Mouse (Mus musculus): ENCODE results near the gene Aox4. TPM values are rescaled to one million over a fixed set of nuclear protein-coding genes. Genes with fewer than 3 reads are reported as not detected.

The Aox4 gene
- polyA plus RNA-seq, 1 experiment, result not detected

DNA sequence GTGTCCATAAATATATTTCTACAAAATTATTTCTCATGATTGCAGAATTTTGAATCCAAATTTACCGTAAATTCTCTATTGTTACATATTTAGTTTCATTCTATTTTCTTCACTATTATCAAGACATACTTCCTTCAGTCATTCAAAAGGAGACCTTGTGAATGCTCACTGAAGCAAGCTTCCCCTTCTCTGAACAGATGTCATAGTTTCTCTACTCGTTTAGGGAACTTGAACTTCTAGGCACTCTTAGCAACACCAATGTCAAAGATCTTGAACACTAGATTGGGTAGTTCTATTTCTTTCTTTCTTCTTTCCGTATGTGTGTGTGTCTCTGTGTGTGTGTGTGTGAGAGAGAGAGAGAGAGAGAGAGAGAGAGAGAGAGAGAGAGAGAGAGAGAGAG lies 34.3 kb downstream of the Aox4 start:
- Histone ChIP-seq H3ac (ENCODE audit: control insufficient read depth, insufficient read length) (no peak overlapping the region), H3K4me3 (no peak overlapping the region), H3K79me2 (ENCODE audit: control insufficient read depth, insufficient read depth) (no peaks in the 10 kb centered on the region), H3K27me3 (ENCODE audit: control insufficient read depth, insufficient read depth, insufficient read length) (peaks cover 7% of the 10 kb centered on the region), H3K36me3 (ENCODE audit: control insufficient read depth, insufficient read depth) (no peaks in the 10 kb centered on the region), H3K4me2 (ENCODE audit: low read depth) (no peak overlapping the region)
- TF ChIP-seq SRF (IDR thresholded peaks at IDR 0.05; ENCODE audit: control insufficient read depth, insufficient read length, low read depth) (no peak), POLR2A (IDR thresholded peaks at IDR 0.05; ENCODE audit: insufficient read length, low read depth) (no peak), USF1 (IDR thresholded peaks at IDR 0.05; ENCODE audit: low read depth) (no peak), MYOD1 (IDR thresholded peaks at IDR 0.05; ENCODE audit: control insufficient read depth in 1 of 3, insufficient read length in 2 of 3, low read depth in 2 of 3) (no peak), TCF12 (IDR thresholded peaks at IDR 0.05; ENCODE audit: insufficient read depth, poor library complexity, severe bottlenecking) (no peak)

DNA sequence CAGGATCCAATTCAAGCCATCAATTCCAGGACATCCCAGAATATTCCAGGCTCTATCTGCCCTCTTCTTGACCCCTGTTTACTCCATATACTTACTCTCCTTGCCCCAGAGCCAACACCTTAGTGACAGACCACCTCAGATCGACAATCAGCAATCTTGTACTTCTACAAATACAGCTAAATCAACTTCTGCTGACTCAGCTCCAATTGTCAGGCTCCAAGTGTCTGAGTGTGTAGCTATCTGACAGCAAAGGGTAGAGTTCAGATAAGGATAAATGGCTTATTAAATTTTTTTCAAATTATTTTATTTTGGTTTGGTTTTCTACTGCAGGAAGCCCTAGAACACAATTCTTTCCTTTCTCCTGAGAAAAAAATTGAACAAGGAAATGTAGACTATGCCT lies 38.3 kb downstream of the Aox4 start:
- Histone ChIP-seq H3K4me3 (no peak overlapping the region), H3ac (ENCODE audit: control insufficient read depth, insufficient read length) (no peak overlapping the region), H3K27me3 (ENCODE audit: control insufficient read depth, insufficient read depth, insufficient read length) (peaks cover 7% of the 10 kb centered on the region), H3K36me3 (ENCODE audit: control insufficient read depth, insufficient read depth) (no peaks in the 10 kb centered on the region), H3K4me2 (ENCODE audit: low read depth) (no peak overlapping the region), H3K79me2 (ENCODE audit: control insufficient read depth, insufficient read depth) (no peaks in the 10 kb centered on the region)
- no peak for TF ChIP-seq E2F4 (IDR thresholded peaks at IDR 0.05; ENCODE audit: insufficient read depth)

DNA sequence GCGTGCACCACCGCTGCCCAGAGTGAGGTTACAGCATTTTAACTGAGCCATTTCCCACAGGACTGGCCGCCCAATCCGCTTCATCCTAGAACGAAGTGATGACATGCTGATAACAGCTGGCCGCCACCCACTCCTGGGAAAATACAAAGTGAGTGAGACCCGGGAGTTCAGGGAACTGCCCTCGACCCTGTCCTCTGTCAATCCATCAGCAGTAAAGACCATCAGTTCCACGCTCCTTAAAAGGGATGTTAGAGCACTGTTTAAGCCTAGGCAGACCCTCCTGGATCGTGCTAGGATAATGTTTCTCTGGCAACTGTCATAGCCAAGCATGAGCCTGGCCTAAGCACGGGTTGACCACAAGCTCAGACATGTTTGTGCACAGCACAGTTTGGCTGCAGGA lies 43.3 kb downstream of the Aox4 start:
- Histone ChIP-seq H3K27me3 (ENCODE audit: control insufficient read depth, insufficient read depth, insufficient read length) (no peaks in the 10 kb centered on the region), H3K4me3 (no peak overlapping the region), H3K4me2 (ENCODE audit: low read depth) (no peak overlapping the region), H3K36me3 (ENCODE audit: control insufficient read depth, insufficient read depth) (no peaks in the 10 kb centered on the region), H3K79me2 (ENCODE audit: control insufficient read depth, insufficient read depth) (no peaks in the 10 kb centered on the region), H3ac (ENCODE audit: control insufficient read depth, insufficient read length) (no peak overlapping the region)
- TF ChIP-seq MYOG (IDR thresholded peaks at IDR 0.05; ENCODE audit: control insufficient read depth in 1 of 3, insufficient read depth in 1 of 3, insufficient read length in 2 of 3, low read depth in 2 of 3), result no peak
- no peak for TF ChIP-seq TCF3 (IDR thresholded peaks at IDR 0.05; ENCODE audit: insufficient read length, low read depth)
- TF ChIP-seq SRF (IDR thresholded peaks at IDR 0.05; ENCODE audit: control insufficient read depth, insufficient read length, low read depth), result no peak
- no peak for TF ChIP-seq CEBPB (IDR thresholded peaks at IDR 0.05; ENCODE audit: insufficient read depth, poor library complexity, severe bottlenecking)
- TF ChIP-seq TCF12 (IDR thresholded peaks at IDR 0.05; ENCODE audit: insufficient read depth, poor library complexity, severe bottlenecking), result no peak

DNA sequence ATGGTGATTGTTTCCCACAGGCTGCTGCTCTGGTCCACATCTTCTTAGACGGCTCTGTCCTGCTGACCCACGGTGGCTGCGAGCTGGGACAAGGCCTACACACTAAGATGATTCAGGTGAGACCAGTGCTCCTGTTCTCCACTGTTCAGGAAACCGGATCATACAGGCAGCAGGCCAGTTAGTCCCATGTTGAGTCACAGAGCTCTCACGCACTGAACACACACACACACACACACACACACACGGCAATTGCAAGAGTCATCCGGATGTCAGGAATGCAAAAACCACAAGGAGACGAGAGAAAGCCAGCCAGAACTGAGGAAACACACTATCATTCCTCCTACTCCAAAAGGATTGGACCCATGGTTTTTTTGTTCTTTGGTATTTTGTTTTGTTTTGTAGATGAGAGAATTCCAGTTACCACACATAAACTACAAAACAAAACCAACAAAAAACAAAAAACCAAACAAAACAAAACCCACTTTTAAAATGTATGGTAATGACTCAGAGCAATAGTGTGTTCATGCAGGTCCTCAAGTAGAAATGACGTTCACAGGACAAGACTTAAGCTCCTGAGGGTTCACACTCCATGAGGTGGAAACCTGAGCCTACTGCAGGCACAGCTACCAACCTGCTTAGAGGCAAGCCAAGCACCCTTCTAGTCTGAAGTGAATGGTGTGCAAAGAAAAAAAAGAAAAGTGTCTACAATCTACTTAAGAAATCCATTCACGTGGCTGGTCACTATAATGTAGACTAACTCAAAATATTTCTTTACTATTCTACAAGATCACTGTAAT lies 47.2 kb downstream of the Aox4 start:
- no peaks in the 10 kb centered on the region for H3K79me2 ChIP-seq (ENCODE audit: control insufficient read depth, insufficient read depth)
- TF ChIP-seq MYOD1 (IDR thresholded peaks at IDR 0.05; ENCODE audit: control insufficient read depth in 1 of 3, insufficient read length in 2 of 3, low read depth in 2 of 3) (no peak), POLR2AphosphoS2 (IDR thresholded peaks at IDR 0.05; ENCODE audit: insufficient read length, low read depth) (no peak), USF1 (IDR thresholded peaks at IDR 0.05; ENCODE audit: low read depth) (no peak), MYOG (IDR thresholded peaks at IDR 0.05; ENCODE audit: control insufficient read depth in 1 of 3, insufficient read depth in 1 of 3, insufficient read length in 2 of 3, low read depth in 2 of 3) (no peak), TCF12 (IDR thresholded peaks at IDR 0.05; ENCODE audit: insufficient read depth, poor library complexity, severe bottlenecking) (no peak), CEBPB (IDR thresholded peaks at IDR 0.05; ENCODE audit: insufficient read depth, poor library complexity, severe bottlenecking) (no peak), REST (IDR thresholded peaks at IDR 0.05; ENCODE audit: insufficient read depth, insufficient read length) (no peak)
- H3K4me3 ChIP-seq, result no peak overlapping the region
- no peak overlapping the region for H3ac ChIP-seq (ENCODE audit: control insufficient read depth, insufficient read length)
- H3K36me3 ChIP-seq (ENCODE audit: control insufficient read depth, insufficient read depth), result no peaks in the 10 kb centered on the region
- H3K27me3 ChIP-seq (ENCODE audit: control insufficient read depth, insufficient read depth, insufficient read length), result peaks cover under 1% of the 10 kb centered on the region
- peak overlapping the region; percentile 27 for H3K4me2 ChIP-seq (ENCODE audit: low read depth)

DNA sequence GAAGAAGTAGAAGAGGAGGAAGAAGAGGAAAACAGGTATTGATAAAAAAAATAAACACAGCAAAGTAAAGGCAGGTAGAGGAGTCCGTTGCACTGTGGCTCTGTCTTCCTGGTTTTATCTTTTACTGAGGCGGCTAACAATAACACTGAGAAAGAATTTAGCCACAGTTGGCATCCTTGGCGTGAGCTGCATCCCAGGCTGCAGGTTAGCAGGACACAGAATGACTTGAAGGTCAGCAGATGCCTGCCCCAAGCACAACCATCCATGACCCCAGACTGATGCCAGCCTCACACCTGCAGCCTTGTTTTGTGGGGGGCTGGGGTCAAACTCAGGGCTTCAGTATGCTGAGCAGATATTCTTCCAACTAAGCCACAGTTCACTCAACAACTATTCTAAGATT lies 50.1 kb downstream of the Aox4 start:
- TF ChIP-seq REST (IDR thresholded peaks at IDR 0.05; ENCODE audit: insufficient read depth, insufficient read length), result no peak
- TF ChIP-seq POLR2A (IDR thresholded peaks at IDR 0.05; ENCODE audit: insufficient read length, low read depth), result no peak
- TF ChIP-seq MAX (IDR thresholded peaks at IDR 0.05; ENCODE audit: low read depth), result no peak
- TF ChIP-seq TCF3 (IDR thresholded peaks at IDR 0.05; ENCODE audit: insufficient read length, low read depth), result no peak
- H3K4me2 ChIP-seq (ENCODE audit: low read depth), result no peak overlapping the region

DNA sequence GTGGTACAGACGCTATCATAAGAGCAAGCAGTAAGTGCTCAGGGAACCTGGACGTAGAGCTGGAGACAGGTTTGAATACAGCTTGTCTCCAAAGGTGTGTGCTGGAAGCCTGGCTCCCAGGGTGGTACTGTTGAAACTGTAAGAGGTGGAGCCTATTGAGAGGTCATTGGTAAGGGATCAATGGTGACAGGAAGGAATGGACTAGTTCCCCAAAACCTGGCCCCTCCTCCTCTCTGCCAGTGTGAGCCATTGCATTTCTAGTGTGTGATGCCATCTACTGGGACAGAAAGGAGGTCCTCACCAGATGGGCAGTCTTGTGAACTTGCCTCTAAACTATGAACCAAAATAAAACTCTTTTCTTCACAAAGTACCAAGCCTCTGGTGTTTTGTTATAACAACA lies 58.0 kb downstream of the Aox4 start:
- H3K27me3 ChIP-seq (ENCODE audit: control insufficient read depth, insufficient read depth, insufficient read length), result peaks cover 22% of the 10 kb centered on the region
- no peak overlapping the region for H3K4me3 ChIP-seq
- no peak overlapping the region for H3ac ChIP-seq (ENCODE audit: control insufficient read depth, insufficient read length)
- H3K4me2 ChIP-seq (ENCODE audit: low read depth), result no peak overlapping the region
- TF ChIP-seq TCF12 (IDR thresholded peaks at IDR 0.05; ENCODE audit: insufficient read depth, poor library complexity, severe bottlenecking), result no peak
- no peak for TF ChIP-seq SRF (IDR thresholded peaks at IDR 0.05; ENCODE audit: control insufficient read depth, insufficient read length, low read depth)
- no peaks in the 10 kb centered on the region for H3K36me3 ChIP-seq (ENCODE audit: control insufficient read depth, insufficient read depth)
- H3K79me2 ChIP-seq (ENCODE audit: control insufficient read depth, insufficient read depth), result no peaks in the 10 kb centered on the region

More for the DNA sequence above, 50.1 kb downstream of the Aox4 start:
- H3K79me2 ChIP-seq (ENCODE audit: control insufficient read depth, insufficient read depth), result no peaks in the 10 kb centered on the region
- H3K36me3 ChIP-seq (ENCODE audit: control insufficient read depth, insufficient read depth), result no peaks in the 10 kb centered on the region
- H3K27me3 ChIP-seq (ENCODE audit: control insufficient read depth, insufficient read depth, insufficient read length), result peaks cover 19% of the 10 kb centered on the region
- no peak overlapping the region for H3ac ChIP-seq (ENCODE audit: control insufficient read depth, insufficient read length)
- no peak overlapping the region for H3K4me3 ChIP-seq
